Mouse (Mus musculus) bone marrow, adult 2 months (tissue): Measurements from ENCODE around the gene 1810055G02Rik.

Experiments
- CTCF ChIP-seq: fragments of 200-500 bp; IDR thresholded peaks from 2 replicates; pipeline ENCODE4 v1.5.1; 2011; ENCODE audit warnings: low read length, control low read depth; ENCODE audit not compliant: control insufficient read depth, insufficient read depth
- POLR2A ChIP-seq: fragments of 200-500 bp; IDR thresholded peaks from 2 replicates; pipeline ENCODE4 v1.6.1; 2011; ENCODE audit warnings: low read depth, mild to moderate bottlenecking, control low read depth, low read length, borderline replicate concordance; ENCODE audit not compliant: control insufficient read depth

DNA sequence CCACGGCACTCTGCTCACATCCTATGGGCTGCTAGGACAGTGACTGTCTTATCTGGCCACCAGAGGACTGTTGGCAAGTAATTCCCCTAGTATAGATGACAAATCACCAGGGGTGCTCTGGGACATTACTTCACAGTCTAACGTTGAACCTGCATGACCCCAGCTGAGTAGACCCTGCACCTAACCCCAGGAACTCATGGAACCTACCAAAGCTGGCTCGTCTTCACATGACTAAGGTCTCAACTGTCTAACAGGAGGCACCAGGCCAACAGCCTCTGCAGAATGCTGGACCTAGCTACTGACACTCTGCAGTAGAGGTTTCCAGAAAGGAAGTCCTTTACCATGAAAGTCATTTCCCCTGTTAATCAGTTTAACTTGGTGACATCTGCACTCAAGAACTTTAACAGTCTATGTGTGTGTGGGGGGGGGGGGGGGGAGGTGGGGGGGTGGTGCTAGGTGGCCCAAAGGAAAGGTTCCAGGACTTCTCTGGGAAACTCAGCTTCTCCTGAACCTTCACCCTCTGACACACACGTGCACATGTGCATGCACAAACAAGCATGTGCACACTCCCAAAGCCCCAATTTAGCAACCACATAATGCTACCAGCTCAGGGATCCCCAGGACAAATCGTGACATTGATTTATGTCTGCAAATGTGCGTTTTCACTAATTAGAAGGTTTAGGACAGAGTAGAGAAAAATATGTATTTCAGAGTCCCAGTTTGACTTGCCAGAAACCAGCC lies 40.8 kb upstream of the 1810055G02Rik start:
- TF ChIP-seq CTCF (no peak), POLR2A (no peak)
